Mouse (Mus musculus) heart, postnatal 0 days (tissue): Measurements from ENCODE around the gene Chtf18.

Source experiments
- CTCF ChIP-seq: IDR thresholded peaks from 2 replicates; pipeline ENCODE4 v1.5.1; 2016; ENCODE audit warnings: antibody characterized with exemption, control low read depth, low read depth
- EP300 ChIP-seq: IDR thresholded peaks from 2 replicates; pipeline ENCODE4 v1.6.1; 2016; ENCODE audit warnings: antibody characterized with exemption, low read depth

DNA sequence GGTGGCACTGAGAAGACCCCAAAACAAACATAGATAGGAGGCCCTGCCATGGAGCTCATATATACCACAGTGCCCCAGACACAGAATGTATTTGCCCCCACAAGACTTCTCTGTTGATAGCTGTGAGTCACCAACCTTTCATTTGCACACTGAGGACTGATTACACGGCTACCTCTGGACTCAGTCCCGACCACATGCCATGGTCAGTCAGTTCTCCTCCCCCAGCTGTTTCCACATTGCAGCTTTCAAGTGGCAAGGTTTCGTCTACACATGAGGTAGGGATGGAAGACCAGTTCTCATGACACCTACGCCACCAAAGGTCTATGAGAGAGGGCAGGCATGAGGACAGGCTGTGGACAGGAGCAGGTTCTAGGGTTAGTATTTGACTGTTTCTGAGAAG, 16.1 kb downstream of the Chtf18 start:
- TF ChIP-seq CTCF (no peak), EP300 (no peak)
